Mouse (Mus musculus): Measurements from ENCODE around the gene Ankrd27.
A peak's percentile ranks its signal among the peaks of the same experiment; 100 is the strongest.

GRCm38 (mm10) chr7:35579849-35580248 is 6.2 kb upstream of the Ankrd27 start:
- peak; percentile 49; the same call in 1 of the 2 replicates for TF ChIP-seq CTCF (IDR thresholded peaks at IDR 0.05; ENCODE audit: extremely low read depth, insufficient read depth, low read length)
- TF ChIP-seq POLR2A (IDR thresholded peaks at IDR 0.05; ENCODE audit: extremely low read depth, insufficient read depth, low read length) = no peak

All from cortical plate, adult 2 months (tissue).